Mouse (Mus musculus) kidney, adult 2 months (tissue): Measurements from ENCODE around the gene Jpt1. TPM values are rescaled to one million over a fixed set of nuclear protein-coding genes. Genes with fewer than 3 reads are reported as not detected.
"Not testable (repeated sequence)": the region's sequence is repeated elsewhere in the genome, so short reads cannot be mapped to it uniquely, and the experiment has no call there.

Source experiments
- DNase-seq: peaks from one replicate; pipeline ENCODE4 v3.0.0; 2021
- H3K27ac ChIP-seq: fragments of 200-500 bp; 2 replicates; pipeline ENCODE4 v1.5.1; 2012; ENCODE audit warnings: low read depth, low read length, control low read depth, inconsistent platforms; ENCODE audit not compliant: insufficient read depth
- H3K27me3 ChIP-seq: fragments of 200-500 bp; replicated peaks from 2 replicates; pipeline ENCODE4 v1.6.1; 2012; ENCODE audit warnings: mild to moderate bottlenecking, moderate library complexity, low read length, inconsistent platforms; ENCODE audit not compliant: control insufficient read depth, insufficient read depth
- H3K36me3 ChIP-seq: fragments of 200-500 bp; 2 replicates; pipeline ENCODE4 v1.6.1; 2012; ENCODE audit warnings: mild to moderate bottlenecking, moderate library complexity, low read length, inconsistent platforms; ENCODE audit not compliant: control insufficient read depth, insufficient read depth
- H3K4me1 ChIP-seq: fragments of 200-500 bp; 2 replicates; pipeline ENCODE4 v1.6.1; 2011; ENCODE audit warnings: low read length; ENCODE audit not compliant: control insufficient read depth, insufficient read depth
- H3K4me3 ChIP-seq: fragments of 200-500 bp; 2 replicates; pipeline ENCODE4 v1.5.1; 2011; ENCODE audit warnings: mild to moderate bottlenecking, low read depth, low read length, control low read depth; ENCODE audit not compliant: insufficient read depth
- CTCF ChIP-seq: fragments of 200-500 bp; conservative IDR thresholded peaks from 2 replicates; pipeline ENCODE4 v1.5.1; 2011; ENCODE audit warnings: low read depth, mild to moderate bottlenecking, control low read depth, low read length, moderate library complexity, mixed read lengths; ENCODE audit not compliant: insufficient read depth, insufficient read length
- POLR2A ChIP-seq: fragments of 200-500 bp; IDR thresholded peaks from one replicate; pipeline ENCODE4 v1.6.1; 2011; ENCODE audit warnings: low read depth, low read length, control low read depth
- WGBS: fragments of 180-500 bp; shearing (Covaris S2); methylation state at CpG from one replicate; pipeline ENCODE4 v1.1.7; 2018; 5-methylcytosine and 5-hydroxymethylcytosine counted together
- polyA plus RNA-seq: library from polyadenylated mRNA; depleted of rRNA; stranded (reverse); fragments of >200 nt; gene quantifications from 2 replicates; pipeline ENCODE4 v1.2.3, GENCODE M21; 2012

The Jpt1 gene
- polyA plus RNA-seq, 1 experiment = 64.9 TPM

DNA sequence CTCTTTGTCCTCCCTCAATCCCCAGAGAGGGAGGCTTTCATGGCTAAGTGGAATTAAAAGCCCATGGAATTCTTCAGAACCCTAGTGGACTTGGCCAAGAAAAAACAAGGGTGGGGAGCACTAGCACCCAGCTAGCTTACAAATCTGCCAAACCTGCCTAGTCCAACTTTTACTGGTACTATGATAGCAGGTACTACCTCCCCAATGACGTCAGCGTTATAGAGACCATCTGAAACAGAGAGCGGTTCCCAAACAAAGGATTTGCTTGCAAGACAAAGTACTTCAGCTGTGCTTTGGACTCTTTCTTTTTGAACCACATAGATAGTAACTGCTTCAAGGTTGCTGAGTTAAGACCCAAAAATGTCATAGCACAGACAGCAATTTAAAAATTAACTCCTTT, 2.2 kb downstream of the Jpt1 start:
- TF ChIP-seq POLR2A = no peak
- no peak for TF ChIP-seq CTCF
- WGBS = 46% methylated on average over 3 of the region's 3 CpGs
- H3K27me3 ChIP-seq = no peaks in the 10 kb centered on the region
- H3K36me3 ChIP-seq = no peaks in the 10 kb centered on the region
- H3K27ac ChIP-seq = no peak overlapping the region
- no peak overlapping the region for H3K4me3 ChIP-seq
- DNase-seq = no peak
- peaks cover 3% of the 10 kb centered on the region for H3K4me1 ChIP-seq

DNA sequence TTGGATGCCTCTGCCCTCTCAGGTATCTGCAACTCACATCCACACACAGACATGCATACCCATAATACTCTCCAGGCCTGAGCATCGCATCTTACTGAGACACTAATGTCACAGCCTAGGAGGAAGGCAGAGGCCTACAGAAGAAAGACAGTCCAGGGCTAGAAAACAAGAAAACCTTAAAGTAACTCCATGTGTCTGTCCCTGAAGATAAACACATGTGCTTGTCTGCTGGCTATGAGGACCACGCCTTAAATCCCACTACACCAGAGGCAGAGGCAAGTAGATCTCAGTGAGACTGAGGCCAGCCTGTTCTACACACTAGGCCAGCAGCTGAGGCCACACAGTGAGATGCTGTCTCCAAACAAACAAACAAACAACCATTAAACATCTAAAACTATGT, 3.1 kb downstream of the Jpt1 start:
- no peak for DNase-seq
- Histone ChIP-seq H3K4me3 (no peak overlapping the region), H3K36me3 (no peaks in the 10 kb centered on the region), H3K27ac (no peak overlapping the region), H3K4me1 (peaks cover 3% of the 10 kb centered on the region), H3K27me3 (no peaks in the 10 kb centered on the region)
- TF ChIP-seq POLR2A = no peak
- TF ChIP-seq CTCF = no peak
- WGBS = 100% methylated on average over 2 of the region's 2 CpGs

DNA sequence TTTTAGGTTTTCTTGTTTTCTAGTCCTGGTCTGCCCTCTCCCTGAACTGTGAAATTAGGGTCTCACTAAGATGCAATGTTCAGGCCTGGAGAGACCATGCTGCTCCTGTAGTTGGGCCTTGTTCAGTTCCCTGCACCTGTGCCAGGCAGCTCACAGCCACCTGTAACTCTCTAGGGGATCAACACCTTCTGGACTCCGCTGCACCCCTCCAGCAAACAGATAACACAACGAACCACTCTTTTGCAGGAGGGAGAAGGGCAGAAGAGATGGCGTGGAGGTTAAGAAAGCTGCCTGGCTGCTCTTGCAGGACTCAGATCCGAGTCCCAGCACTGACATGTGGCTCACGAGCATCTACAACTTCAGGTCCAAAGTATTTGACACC, 3.7 kb downstream of the Jpt1 start:
- no peaks in the 10 kb centered on the region for H3K27me3 ChIP-seq
- peaks cover 3% of the 10 kb centered on the region for H3K4me1 ChIP-seq
- no peak overlapping the region for H3K27ac ChIP-seq
- H3K36me3 ChIP-seq = no peaks in the 10 kb centered on the region
- no peak overlapping the region for H3K4me3 ChIP-seq
- TF ChIP-seq CTCF = no peak
- no peak for TF ChIP-seq POLR2A
- no peak for DNase-seq
- 90% methylated on average over 5 of the region's 5 CpGs for WGBS

- no peak overlapping the region for H3K27ac ChIP-seq
- no peaks in the 10 kb centered on the region for H3K27me3 ChIP-seq
- 65% methylated on average over 6 of the region's 6 CpGs for WGBS
- H3K4me1 ChIP-seq = peaks cover 3% of the 10 kb centered on the region
- no peak for DNase-seq
- H3K4me3 ChIP-seq = no peak overlapping the region
- no peaks in the 10 kb centered on the region for H3K36me3 ChIP-seq
- TF ChIP-seq POLR2A (no peak), CTCF (no peak)
Measured at GRCm38 (mm10) chr11:115509773-115510506, 4.2 kb downstream of the Jpt1 start.

DNA sequence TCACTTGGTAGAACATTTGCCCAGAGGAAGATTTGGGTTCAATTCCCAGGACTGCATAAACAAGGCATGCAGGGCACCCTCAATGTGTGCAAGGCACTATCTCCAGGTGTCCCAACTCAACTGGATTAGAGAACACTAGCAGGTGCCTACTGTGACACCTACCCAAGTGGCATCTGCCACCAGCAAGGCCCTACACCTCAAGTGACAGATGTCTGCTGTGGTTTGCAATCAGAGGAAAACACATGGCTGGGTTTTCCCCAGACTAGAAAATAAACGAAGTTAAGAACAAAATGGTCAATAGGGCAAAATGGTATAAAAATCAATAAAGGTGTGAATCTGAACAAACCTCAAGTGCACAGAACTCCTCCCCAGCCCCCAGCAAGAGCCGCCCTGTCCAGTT, 6.1 kb downstream of the Jpt1 start:
- DNase-seq = no peak
- 76% methylated on average over 2 of the region's 2 CpGs for WGBS
- H3K4me3 ChIP-seq = no peak overlapping the region

GRCm38 (mm10) chr11:115506586-115506985, 7.6 kb downstream of the Jpt1 start:
- Histone ChIP-seq H3K4me3 (no peak overlapping the region), H3K4me1 (no peaks in the 10 kb centered on the region), H3K27ac (no peak overlapping the region), H3K27me3 (no peaks in the 10 kb centered on the region), H3K36me3 (no peaks in the 10 kb centered on the region)
- no peak for DNase-seq
- WGBS = 85% methylated on average over 3 of the region's 3 CpGs
- TF ChIP-seq CTCF (no peak), POLR2A (no peak)

More for the DNA sequence above, 6.1 kb downstream of the Jpt1 start:
- Histone ChIP-seq H3K27ac (no peak overlapping the region), H3K4me1 (peaks cover 3% of the 10 kb centered on the region), H3K36me3 (no peaks in the 10 kb centered on the region), H3K27me3 (no peaks in the 10 kb centered on the region)
- TF ChIP-seq CTCF (no peak), POLR2A (no peak)

GRCm38 (mm10) chr11:115502636-115503035, 11.6 kb downstream of the Jpt1 start:
- Histone ChIP-seq H3K27me3 (no peaks in the 10 kb centered on the region), H3K4me1 (no peaks in the 10 kb centered on the region), H3K36me3 (no peaks in the 10 kb centered on the region), H3K27ac (no peak overlapping the region), H3K4me3 (no peak overlapping the region)
- WGBS = 95% methylated on average over 6 of the region's 6 CpGs
- no peak for DNase-seq
- no peak for TF ChIP-seq CTCF
- no peak for TF ChIP-seq POLR2A

DNA sequence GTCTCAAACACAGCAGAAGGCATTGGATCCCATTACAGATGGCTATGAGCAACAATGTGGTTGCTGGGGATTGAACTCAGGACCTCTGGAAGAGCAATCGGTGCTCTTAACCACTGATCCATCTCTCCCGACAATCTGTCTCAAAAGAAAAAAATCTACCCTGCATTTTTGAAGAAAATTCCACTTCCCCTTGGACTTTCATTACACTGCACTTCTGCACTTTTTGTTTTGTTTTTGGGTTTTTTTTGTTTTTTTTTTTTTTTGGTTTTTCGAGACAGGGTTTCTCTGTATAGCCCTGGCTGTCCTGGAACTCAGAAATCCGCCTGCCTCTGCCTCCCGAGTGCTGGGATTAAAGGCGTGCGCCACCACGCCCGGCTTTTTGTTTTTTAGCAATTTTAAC, 17.6 kb downstream of the Jpt1 start:
- H3K4me3 ChIP-seq, DNase-seq, H3K27ac ChIP-seq, H3K4me1 ChIP-seq, H3K36me3 ChIP-seq, H3K27me3 ChIP-seq: not testable (repeated sequence)
- 90% methylated on average over 9 of the region's 9 CpGs for WGBS
